Mouse (Mus musculus) small intestine, adult 2 months (tissue): Measurements from ENCODE around the gene Olfml1. TPM values are rescaled to one million over a fixed set of nuclear protein-coding genes. Genes with fewer than 3 reads are reported as not detected.
A peak's percentile ranks its signal among the peaks of the same experiment; 100 is the strongest.

Source experiments
- H3K27ac ChIP-seq: fragments of 200-500 bp; 2 replicates; pipeline ENCODE4 v1.5.1; 2012; ENCODE audit warnings: low read depth, low read length, control low read depth, inconsistent platforms; ENCODE audit not compliant: insufficient read depth
- H3K27me3 ChIP-seq: fragments of 200-500 bp; 2 replicates; pipeline ENCODE4 v1.6.1; 2012; ENCODE audit warnings: mild to moderate bottlenecking, moderate library complexity, low read length, inconsistent platforms; ENCODE audit not compliant: control insufficient read depth, insufficient read depth
- H3K36me3 ChIP-seq: fragments of 200-500 bp; 2 replicates; pipeline ENCODE4 v1.6.1; 2012; ENCODE audit warnings: mild to moderate bottlenecking, low read length, control low read depth, inconsistent platforms; ENCODE audit not compliant: control insufficient read depth, insufficient read depth
- H3K4me1 ChIP-seq: fragments of 200-500 bp; 2 replicates; pipeline ENCODE4 v1.6.1; 2012; ENCODE audit warnings: low read length, inconsistent platforms, mixed read lengths; ENCODE audit not compliant: control insufficient read depth, insufficient read depth, insufficient read length
- H3K4me3 ChIP-seq: fragments of 200-500 bp; 2 replicates; pipeline ENCODE4 v1.5.1; 2012; ENCODE audit warnings: low read depth, mild to moderate bottlenecking, control low read depth, inconsistent platforms, low read length, moderate library complexity
- CTCF ChIP-seq: fragments of 200-500 bp; IDR thresholded peaks from 2 replicates; pipeline ENCODE4 v1.5.1; 2012; ENCODE audit warnings: low read depth, mild to moderate bottlenecking, control low read depth, inconsistent platforms, low read length, moderate library complexity, mixed read lengths; ENCODE audit not compliant: insufficient replicate concordance, insufficient read length; ENCODE audit errors: extremely low read depth
- POLR2A ChIP-seq: fragments of 200-500 bp; IDR thresholded peaks from 2 replicates; pipeline ENCODE4 v1.6.1; 2012; ENCODE audit warnings: low read depth, mild to moderate bottlenecking, control low read depth, inconsistent platforms, low read length, moderate library complexity
- WGBS: fragments of 180-500 bp; shearing (Covaris S2); methylation state at CpG from one replicate; pipeline ENCODE4 v1.1.7; 2018; 5-methylcytosine and 5-hydroxymethylcytosine counted together
- polyA plus RNA-seq: library from polyadenylated mRNA; depleted of rRNA; stranded (reverse); fragments of >200 nt; gene quantifications from 2 replicates; pipeline ENCODE4 v1.2.3, GENCODE M21; 2012

Olfml1 gene
- polyA plus RNA-seq, 1 experiment = 0.57 TPM

- Histone ChIP-seq H3K27ac (no peak overlapping the region), H3K27me3 (no peaks in the 10 kb centered on the region), H3K36me3 (no peaks in the 10 kb centered on the region), H3K4me3 (no peak overlapping the region), H3K4me1 (no peaks in the 10 kb centered on the region)
- whole genome bisulfite sequencing = 23% methylated on average over 2 of the region's 2 CpGs
- no peak for TF ChIP-seq CTCF
These were observed 3.5 kb upstream of the Olfml1 start for GRCm38 (mm10) chr7:107563727-107564126.

- 45% methylated on average over 5 of the region's 5 CpGs for WGBS
- Histone ChIP-seq H3K27ac (peak overlapping the region; percentile 4; the same call in 1 of the 2 replicates), H3K4me3 (peak overlapping the region; percentile 47), H3K36me3 (no peaks in the 10 kb centered on the region), H3K27me3 (no peaks in the 10 kb centered on the region), H3K4me1 (no peaks in the 10 kb centered on the region)
- TF ChIP-seq POLR2A (no peak), CTCF (no peak)
These were observed 428 bp downstream of the Olfml1 start for GRCm38 (mm10) chr7:107567674-107568073.

GRCm38 (mm10) chr7:107568971-107569370 is 1.7 kb downstream of the Olfml1 start:
- Histone ChIP-seq H3K27ac (no peak overlapping the region), H3K4me3 (no peak overlapping the region), H3K27me3 (no peaks in the 10 kb centered on the region), H3K4me1 (no peaks in the 10 kb centered on the region), H3K36me3 (no peaks in the 10 kb centered on the region)
- WGBS = 18% methylated on average over 4 of the region's 4 CpGs
- TF ChIP-seq CTCF (no peak), POLR2A (no peak)

- TF ChIP-seq CTCF (peak; percentile 9; the same call in 1 of the 2 replicates), POLR2A (no peak)
- 63% methylated on average over 2 of the region's 2 CpGs for WGBS
- H3K4me3 ChIP-seq = no peak overlapping the region
- no peak overlapping the region for H3K27ac ChIP-seq
- no peaks in the 10 kb centered on the region for H3K27me3 ChIP-seq
- H3K36me3 ChIP-seq = no peaks in the 10 kb centered on the region
- H3K4me1 ChIP-seq = no peaks in the 10 kb centered on the region
These were observed 6.6 kb downstream of the Olfml1 start for GRCm38 (mm10) chr7:107573856-107574255.

- Histone ChIP-seq H3K27ac (no peak overlapping the region), H3K4me1 (no peaks in the 10 kb centered on the region), H3K4me3 (no peak overlapping the region), H3K27me3 (no peaks in the 10 kb centered on the region), H3K36me3 (no peaks in the 10 kb centered on the region)
- 48% methylated on average over 3 of the region's 3 CpGs for WGBS
- TF ChIP-seq POLR2A = no peak
- TF ChIP-seq CTCF = no peak
These were observed 7.0 kb downstream of the Olfml1 start for GRCm38 (mm10) chr7:107574276-107574675.

GRCm38 (mm10) chr7:107592641-107593040 is 25.4 kb downstream of the Olfml1 start:
- Histone ChIP-seq H3K4me3 (no peak overlapping the region), H3K4me1 (peaks cover 6% of the 10 kb centered on the region; the same call in 1 of the 2 replicates), H3K36me3 (no peaks in the 10 kb centered on the region), H3K27me3 (no peaks in the 10 kb centered on the region), H3K27ac (no peak overlapping the region)
- TF ChIP-seq CTCF (no peak), POLR2A (no peak)
- WGBS = 49% methylated on average over 2 of the region's 2 CpGs

- no peaks in the 10 kb centered on the region for H3K36me3 ChIP-seq
- peak overlapping the region; percentile 92 for H3K27ac ChIP-seq
- TF ChIP-seq CTCF (no peak), POLR2A (no peak)
- no peak overlapping the region for H3K4me3 ChIP-seq
- 32% methylated on average over 7 of the region's 7 CpGs for WGBS
- H3K4me1 ChIP-seq = peaks cover 6% of the 10 kb centered on the region; the same call in 1 of the 2 replicates
- H3K27me3 ChIP-seq = no peaks in the 10 kb centered on the region
These were observed 26.7 kb downstream of the Olfml1 start for GRCm38 (mm10) chr7:107593904-107594303.
